Mouse (Mus musculus) stomach, postnatal 0 days (tissue): ENCODE measurements at regions not wholly inside any gene's neighbourhood (a gene's known extent, or its start where the extent isn't known, plus 50 kb on each side); places are given as distances from the start of the nearest gene placed in this dataset.

ENCODE experiments used
- CTCF ChIP-seq: IDR thresholded peaks from 2 replicates; pipeline ENCODE4 v1.5.1; 2016; ENCODE audit warnings: antibody characterized with exemption, low read depth, mild to moderate bottlenecking, moderate library complexity
- EP300 ChIP-seq: optimal IDR thresholded peaks from 2 replicates; pipeline ENCODE3; 2016; ENCODE audit warnings: antibody characterized with exemption

GRCm38 (mm10) chr15:52937138-52937537, 947.6 kb upstream of the Gm7489 start:
- no peak for TF ChIP-seq CTCF
- TF ChIP-seq EP300 = no peak
